Mouse (Mus musculus): ENCODE results near the gene Ctbs.

Ctbs gene

DNA sequence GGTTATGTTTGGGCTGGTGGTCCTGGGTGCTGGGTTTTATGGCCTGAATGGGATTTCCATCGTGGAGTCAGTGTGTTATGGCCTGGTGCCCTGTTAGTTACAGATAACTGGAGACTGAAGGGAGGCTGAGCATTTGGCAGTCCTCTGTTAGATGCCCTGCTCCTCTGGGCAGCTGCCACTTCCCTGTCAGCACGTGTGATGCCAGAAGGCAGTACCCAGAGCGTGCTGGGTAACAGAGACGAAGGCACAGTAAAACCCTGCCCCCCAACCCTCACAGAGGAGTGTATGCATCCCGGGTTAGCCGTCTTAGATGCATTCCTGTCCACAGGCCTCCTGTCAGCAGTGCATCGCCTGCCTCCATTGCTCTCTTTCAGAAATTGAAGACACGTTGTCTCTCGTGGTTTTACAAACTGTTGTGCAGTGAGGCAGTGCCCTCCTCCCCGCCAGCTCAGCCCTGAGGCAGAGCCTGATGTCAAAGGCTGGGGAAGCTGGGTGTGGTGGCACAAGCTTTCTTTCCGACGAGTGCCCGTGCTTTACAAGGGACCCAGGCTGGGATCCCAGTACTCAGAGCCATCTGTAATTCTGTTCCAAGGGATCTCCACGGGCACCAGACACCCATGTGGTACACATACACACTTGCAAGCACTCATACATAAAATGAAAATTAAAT lies 15.8 kb upstream of the Ctbs start:
- no peak for DNase-seq (ENCODE audit: low spot score in 2 of 2)

- no peak for DNase-seq (ENCODE audit: low spot score in 2 of 2)
Measured at GRCm38 (mm10) chr3:146434686-146435085, 14.9 kb upstream of the Ctbs start.

DNA sequence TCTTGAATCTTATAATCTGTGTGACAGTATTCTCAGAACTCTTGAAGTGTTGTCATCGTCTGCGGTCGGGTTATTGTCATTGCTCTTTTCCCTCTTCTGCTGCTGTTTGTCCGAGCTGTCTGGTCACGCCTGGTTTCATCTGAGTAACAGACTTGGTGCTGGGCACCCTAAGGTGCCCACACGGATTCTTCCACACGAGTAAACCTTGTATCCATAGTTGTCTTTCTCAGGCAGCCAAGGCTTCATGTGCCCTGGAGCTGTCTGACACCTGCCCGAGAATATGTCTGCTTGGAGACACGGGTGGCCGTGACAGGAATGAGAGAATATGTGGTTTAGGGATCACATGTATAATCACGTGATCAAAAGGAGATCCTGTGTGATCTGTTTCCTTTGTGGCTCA lies 14.1 kb upstream of the Ctbs start:
- no peak for DNase-seq (ENCODE audit: low spot score in 2 of 2)

DNA sequence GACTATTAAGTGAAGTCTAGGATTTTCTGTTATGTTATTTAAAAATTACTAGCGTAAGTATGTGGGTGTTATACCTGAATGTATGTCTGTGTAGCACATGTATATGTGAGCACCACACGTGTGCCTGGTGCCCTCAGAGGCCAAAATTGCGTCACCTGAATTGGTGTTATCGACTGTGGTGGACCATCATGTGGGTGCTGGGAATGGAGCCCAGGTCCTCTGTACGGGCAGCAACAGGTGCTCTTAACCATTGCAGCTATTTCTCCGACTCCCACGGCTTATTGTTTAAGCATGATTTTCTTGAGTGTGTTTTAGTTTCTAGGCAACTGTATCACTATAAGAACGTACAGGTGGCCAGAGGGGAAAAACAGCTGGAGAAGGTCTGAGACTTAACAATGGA lies 13.5 kb upstream of the Ctbs start:
- no peak for DNase-seq (ENCODE audit: low spot score in 2 of 2)

DNA sequence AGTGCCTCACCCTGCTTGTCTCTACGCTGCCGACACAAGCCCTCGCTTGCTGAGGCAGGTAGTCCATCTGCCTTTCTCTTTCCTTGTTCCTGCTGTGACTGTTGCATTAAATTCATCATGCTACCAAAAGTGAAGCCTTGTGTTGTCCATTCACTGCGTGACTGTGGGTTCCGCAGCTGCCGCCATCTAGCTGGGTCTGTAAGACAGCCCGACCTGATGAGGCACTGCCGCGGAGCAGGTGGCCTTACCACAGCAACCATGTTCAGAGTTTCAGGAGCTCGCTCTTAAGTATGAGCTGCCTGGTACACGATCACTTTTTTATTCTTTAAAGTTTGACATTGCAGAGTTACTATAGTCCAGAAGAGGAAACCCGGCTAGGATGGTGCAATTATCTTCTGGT lies 9.6 kb upstream of the Ctbs start:
- no peak for DNase-seq (ENCODE audit: low spot score in 2 of 2)

GRCm38 (mm10) chr3:146440422-146440821 lies 9.2 kb upstream of the Ctbs start:
- no peak for DNase-seq (ENCODE audit: low spot score in 2 of 2)

DNA sequence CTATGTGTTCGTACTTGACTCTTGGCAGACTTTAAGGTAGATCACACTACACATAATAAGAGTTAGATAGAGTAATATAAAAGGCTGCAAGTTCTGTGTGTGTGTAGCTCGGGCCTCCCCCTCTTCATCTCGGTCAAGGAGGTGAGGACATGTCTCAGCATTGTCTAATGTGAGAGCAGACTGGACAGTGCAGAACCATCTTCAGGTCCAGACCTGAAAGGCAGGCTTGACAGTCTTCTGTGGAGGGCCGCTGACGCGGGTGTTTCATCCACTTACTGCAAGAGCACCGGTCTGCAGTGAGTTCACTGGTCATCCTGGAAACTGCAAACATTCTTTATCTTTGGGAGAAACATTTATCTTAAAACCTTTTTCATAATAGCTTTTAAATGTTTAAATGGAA lies 7.1 kb upstream of the Ctbs start:
- no peak for DNase-seq (ENCODE audit: low spot score in 2 of 2)

DNA sequence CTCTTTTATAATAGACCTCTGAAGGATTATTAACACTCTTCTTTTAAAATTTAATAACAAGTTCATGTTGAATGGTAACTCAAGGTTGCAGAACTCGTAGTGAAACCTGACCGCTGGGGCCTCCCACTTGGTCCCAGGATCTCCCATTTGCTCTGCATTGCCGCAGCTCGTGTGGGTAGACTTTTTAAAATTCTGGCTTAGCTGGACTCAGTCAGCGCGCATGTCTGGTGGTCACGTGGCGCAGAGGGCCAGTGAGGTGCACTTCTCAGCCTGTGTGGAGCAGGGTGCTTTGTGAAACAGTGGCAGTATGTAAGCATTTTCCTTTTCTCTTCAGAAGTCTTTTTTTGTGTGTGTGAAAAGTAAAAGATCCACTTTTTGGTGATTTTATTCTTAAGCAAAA lies 6.7 kb upstream of the Ctbs start:
- DNase-seq (ENCODE audit: low spot score in 2 of 2) = no peak

DNA sequence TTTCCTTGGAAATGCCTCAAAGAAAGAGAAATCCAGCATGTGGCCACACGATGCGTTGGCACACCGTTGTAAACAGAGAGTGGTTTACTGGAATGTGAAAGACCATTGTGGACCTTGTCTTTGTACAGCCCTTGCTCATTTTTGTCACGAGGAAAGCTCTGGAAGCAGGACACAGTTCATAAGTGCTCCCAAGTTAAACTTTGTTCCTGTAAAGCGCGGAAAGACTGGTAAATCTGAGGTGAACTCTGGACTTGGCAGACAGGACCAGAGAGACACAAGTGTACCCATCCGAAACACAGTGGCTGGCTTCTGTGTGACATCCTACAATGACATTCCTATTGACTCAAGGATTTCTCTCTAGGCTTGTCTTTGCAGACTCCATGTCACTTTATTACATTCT lies 6.2 kb upstream of the Ctbs start:
- no peak for DNase-seq (ENCODE audit: low spot score in 2 of 2)

DNA sequence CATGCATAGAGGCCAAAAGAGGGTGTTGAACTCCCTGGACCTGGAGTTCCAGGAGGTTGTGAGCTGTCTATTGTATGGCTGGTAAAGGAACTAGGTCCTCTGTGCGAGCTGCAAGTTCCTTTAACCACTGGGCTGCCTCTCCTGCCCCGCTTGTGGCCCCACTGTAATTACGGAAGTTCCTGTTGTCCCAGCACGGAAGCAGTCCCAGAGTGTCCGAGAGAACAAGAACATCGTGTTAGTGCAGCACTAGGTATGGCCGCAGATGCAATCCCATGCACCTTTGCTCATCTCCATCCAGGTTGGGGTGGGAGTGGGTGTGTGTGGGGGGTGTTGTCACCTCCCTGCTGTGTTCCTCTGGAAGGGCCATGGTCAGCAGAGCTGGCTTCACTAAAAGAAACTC lies 4.7 kb upstream of the Ctbs start:
- DNase-seq (ENCODE audit: low spot score in 2 of 2) = no peak

DNA sequence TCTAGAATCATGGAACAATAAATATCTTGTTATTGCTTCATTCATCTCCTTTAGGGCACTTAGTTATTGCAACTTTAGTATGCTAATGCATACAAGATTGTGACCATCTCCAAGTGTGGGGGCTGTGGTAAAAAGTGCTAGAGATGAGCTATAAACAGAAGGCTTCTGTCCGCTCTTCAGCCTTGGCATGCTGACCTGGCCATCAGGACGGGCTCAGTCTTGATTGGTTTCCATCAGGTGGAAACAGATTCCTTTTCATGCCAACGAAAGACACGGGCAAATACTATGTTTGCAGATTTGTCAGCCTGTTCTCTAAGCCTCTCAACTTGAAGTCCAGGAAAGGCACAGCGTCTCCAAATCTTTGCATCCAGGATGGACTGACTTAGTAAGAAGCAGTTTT lies 2.4 kb upstream of the Ctbs start:
- DNase-seq (ENCODE audit: low spot score in 2 of 2) = no peak

DNA sequence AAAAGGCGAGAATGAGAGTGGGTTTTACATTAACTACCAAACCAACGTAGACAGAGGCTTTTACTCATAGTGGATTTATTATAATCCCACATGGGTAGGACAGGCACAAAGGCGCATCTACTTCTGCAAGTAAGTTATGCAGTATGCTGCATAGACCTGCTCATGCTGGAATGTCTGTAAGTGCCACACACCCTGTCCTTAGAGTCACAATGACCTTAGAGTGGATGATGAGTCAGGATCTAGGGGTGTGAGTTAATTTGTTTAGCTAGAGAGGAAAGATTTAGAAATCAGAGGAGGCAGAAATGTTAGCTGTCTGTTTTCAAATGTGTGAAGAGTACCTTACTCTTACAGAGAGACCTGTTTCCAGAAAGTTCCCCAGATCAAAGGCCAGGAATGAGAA lies 2.0 kb upstream of the Ctbs start:
- no peak for DNase-seq (ENCODE audit: low spot score in 2 of 2)

DNA sequence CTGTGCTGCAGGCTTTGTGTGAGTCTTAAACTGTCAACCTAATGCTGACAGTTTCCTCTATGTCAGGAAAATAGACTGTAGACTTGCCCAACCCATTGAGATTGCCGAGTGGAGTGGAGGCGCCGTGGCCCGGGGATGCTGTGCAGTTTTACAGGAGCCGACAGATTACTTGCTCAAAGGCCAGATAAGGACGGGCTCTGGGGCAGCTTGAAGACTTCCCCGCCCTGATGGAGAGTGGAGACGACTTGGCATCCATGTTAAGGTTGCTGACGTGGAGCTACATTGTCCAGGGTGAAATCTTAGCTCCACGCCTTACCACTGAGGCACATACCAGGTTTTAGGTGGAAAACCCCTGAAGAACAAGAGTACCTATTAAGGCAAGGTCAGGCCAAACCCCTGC lies 1.2 kb upstream of the Ctbs start:
- DNase-seq (ENCODE audit: low spot score in 2 of 2) = no peak

GRCm38 (mm10) chr3:146448969-146449368 lies 626 bp upstream of the Ctbs start:
- no peak for DNase-seq (ENCODE audit: low spot score in 2 of 2)

DNA sequence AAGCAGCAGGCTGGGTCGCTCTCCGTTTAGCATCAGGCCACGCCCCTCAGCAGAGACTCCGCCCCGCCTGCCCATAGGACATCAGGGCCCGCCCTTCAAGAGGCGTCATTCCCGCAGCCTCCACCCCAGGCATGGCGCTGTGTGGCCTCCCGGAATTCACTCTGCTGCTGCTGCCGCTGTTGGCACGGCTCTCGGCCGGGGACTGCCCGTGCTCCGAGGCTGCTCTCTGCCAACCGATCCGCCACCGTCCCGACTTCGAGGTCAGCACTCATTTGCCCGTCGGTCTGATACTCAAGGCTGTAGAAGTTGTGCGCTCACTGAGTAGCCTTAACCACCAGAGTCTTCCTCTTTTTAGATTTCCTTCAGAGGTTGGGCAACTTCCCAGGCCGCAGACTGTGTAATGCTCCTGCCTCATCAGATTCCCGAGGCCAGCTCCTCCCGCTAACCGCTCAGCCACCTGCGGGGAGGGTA lies 811 bp downstream of the Ctbs start:
- peak; percentile 86 to 91 for DNase-seq (ENCODE audit: low spot score in 2 of 2)

DNA sequence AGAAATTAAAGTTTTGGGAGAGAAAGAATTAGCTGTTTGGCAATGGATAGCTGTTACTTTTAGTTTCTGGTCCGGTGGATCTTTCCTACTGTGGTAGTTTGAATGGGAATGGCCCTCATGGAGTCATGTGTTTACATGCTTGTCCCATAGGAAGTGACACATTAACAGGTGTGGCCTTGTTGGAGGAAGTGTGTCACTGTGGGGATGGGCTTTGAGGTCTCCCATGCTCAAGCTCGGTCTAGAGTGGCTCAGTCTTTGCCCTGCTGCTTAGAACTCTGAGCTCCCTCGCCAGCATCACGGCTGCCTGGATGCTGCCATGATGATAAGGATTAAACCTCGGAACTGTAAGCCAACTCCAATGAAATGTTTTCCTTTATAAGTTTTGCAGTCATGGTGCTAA lies 1.8 kb downstream of the Ctbs start:
- DNase-seq (ENCODE audit: low spot score in 2 of 2) = no peak

DNA sequence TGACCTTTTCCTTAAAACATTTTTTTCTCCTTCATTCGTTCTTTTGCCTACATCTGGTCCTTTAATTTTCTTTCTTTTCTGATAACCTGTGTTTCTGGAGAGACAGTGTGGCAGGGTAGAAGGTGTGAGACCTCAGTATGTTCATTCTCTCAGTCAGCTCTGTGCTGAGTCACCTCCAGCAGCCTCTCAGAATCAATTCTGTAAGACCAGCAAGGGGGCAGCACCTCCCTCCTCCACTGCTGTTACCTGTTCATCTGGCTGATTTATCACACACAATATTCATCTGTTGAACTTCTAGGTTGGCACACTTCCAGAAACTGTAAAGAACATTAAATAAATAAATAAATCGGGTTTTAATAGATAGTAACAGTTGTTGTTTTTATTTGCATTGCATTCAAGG lies 13.3 kb downstream of the Ctbs start:
- no peak for DNase-seq (ENCODE audit: low spot score in 2 of 2)

DNA sequence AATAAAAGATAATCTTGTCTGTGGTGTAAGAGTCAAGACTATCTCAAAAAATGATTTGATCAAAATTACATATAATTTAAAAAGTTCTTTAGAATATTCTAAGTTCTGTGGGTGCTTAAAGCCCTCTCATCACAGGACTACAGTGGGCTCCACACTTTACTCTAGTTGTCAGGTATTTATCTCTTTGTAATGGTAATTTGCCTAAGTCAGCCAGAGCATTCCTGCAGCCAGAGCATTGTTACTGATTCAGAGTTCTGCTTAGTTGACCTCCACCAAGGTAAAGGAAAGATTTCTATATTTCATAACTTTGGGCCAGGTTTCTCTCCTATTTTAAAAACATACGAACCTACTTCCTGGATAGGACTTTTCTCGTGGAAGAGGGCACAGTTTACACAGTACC lies 19.6 kb downstream of the Ctbs start:
- DNase-seq (ENCODE audit: low spot score in 2 of 2) = no peak

DNA sequence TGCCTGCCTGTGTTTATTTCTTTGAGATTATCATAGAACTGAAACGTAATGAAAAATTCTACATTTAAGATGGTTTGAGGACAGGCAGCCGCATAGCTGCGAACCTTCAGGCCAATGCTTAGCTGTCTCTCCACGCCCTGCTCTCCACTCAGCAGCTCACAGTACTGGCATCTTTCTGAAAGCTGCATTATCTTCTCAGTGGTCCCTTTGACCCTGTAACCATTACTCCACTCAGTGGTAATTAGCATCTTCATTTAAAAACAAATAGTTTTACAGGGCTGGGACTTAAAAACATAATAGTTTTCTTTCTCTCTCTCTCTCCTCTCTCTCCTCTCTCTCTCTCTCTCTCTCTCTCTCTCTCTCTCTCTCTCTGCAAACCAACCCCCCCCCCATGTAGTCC lies 23.1 kb downstream of the Ctbs start:
- DNase-seq (ENCODE audit: low spot score in 2 of 2) = no peak

DNA sequence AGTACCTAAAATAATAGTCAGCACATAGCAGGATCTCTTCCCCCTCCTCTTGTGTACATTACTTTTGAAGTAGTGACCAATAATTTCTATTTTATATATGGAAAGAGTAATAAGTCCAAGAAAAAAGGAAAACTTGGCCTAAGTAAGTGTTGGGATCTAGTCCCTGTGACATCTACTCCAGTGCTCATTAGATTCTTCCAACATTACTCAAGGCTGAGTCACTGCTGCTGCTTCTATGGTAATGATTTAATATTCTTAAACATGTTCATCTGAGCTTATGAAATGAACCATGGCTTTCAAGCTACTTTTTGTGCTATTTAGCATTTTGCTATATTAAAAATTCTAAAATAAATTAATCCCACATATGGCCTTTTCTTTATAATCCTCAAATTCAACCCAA lies 24.1 kb downstream of the Ctbs start:
- no peak for DNase-seq (ENCODE audit: low spot score in 2 of 2)

GRCm38 (mm10) chr3:146474428-146474827 lies 24.8 kb downstream of the Ctbs start:
- no peak for DNase-seq (ENCODE audit: low spot score in 2 of 2)

GRCm38 (mm10) chr3:146482044-146482443 lies 32.4 kb downstream of the Ctbs start:
- DNase-seq (ENCODE audit: low spot score in 2 of 2) = no peak

GRCm38 (mm10) chr3:146486464-146486863 lies 36.9 kb downstream of the Ctbs start:
- DNase-seq (ENCODE audit: low spot score in 2 of 2) = peak in 1 of 2 experiments; percentile 14

- DNase-seq (ENCODE audit: low spot score in 2 of 2) = no peak
Measured at GRCm38 (mm10) chr3:146494941-146495340, 45.3 kb downstream of the Ctbs start.
